Mouse (Mus musculus): Measurements from ENCODE around the gene Sec24c. TPM values are rescaled to one million over a fixed set of nuclear protein-coding genes. Genes with fewer than 3 reads are reported as not detected.
"Not testable (repeated sequence)": the region's sequence is repeated elsewhere in the genome, so short reads cannot be mapped to it uniquely, and the experiment has no call there.

Sec24c gene
- 34.2 and 48.4 TPM in 2 replicates for total RNA-seq (2015)
- 69.7 and 90.0 TPM in 2 replicates for total RNA-seq (2017)

DNA sequence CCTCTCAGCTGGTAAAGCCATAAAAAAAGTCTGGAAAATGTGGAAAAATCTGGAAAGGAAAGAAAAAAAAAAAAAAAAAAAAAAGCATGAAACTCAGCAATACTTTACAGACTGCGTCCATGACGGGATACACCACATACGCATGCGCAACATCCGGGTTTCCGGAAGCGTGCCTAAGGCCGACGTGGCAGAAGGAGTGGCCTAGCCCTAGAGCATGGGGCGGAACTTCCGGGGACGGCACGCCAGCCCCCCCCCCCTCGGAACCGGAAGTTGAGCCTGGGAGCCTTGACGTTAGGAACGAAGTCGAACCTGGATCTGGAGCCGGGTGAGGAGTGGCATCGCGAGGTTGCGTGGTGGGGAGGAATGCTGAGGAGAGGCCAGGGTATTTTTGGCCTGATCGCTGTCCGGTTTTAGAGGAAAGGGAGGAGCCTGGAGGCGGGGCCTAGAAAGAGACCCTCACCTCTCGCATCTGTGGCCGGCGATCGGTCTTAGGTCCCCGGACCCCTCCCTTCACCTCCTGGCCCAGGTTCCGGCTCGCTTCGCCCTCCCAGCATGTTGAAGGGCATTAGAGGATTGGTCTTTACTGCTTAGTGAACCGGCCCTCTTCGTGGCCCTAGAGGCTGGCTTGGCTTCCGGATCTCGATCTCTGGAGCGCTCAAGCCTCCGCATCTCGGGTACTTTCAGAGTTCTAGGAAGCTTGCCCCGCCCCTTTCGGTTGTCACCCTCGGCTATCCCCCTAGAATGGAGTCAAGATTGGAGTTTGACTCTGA is at the start of gene Sec24c:
Gene Sec24c, plus strand, starts transcription at position 245 of the 770 bp plus-strand sequence.
- ATAC-seq (ENCODE audit: poor library complexity, severe bottlenecking) = peak; percentile 97

DNA sequence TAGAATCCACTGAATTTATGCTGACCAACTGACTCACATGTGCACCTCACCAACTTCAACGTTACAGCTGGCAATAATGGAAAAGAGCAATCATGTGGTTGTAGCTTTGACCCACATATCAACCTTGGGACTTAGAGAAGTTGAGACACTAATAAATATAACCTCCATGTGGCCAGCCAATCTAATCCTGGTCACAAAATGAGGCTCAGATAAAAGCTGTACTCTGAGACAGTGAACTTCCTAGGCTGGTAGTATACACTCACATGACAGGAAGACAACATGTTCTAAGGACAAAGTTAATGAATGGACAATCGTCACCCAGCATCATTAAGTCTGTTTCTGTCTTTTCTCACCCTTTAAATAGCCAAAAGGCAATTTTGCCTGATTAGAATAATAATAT is 47.7 kb upstream of the Sec24c start:
- no peak for ATAC-seq (ENCODE audit: poor library complexity, severe bottlenecking)

DNA sequence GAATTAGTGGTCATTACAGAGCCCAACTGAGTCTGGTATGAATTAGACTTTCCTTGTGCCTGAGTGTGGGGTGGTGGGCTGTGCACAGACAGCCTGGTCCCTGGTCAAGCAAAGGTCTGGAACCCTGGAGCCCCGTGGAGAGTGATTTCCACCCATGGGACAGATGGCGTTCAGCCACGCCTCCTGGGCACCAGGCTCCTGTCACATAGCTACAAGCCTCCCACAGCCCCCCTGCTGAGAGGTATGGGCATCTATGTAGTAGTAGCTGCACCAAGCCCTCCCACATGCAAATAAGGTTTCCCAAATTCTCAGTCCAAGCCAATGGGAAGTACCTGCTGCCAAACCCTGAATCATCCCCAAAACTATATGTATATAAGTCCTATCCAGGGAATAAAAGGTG is 47.1 kb upstream of the Sec24c start:
- no peak for ATAC-seq (ENCODE audit: poor library complexity, severe bottlenecking)

DNA sequence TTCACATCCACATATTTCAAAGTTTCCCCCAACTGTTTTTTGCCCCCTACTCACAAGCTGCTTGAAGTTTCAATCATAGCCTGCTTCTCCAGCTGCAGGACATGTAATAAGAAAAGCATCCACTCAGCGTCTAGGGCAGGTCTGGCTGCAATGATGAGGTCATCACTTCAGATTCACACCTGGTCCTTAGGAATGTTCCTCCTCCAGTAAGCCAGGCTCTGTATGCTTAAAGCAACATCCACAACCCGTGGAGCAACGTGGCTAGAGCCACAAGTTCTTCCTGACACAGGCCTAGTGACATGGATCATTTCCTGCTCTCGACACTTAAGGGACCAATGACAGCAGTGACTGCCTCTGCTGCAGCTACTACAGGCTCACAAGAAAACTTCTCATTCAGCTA is 42.9 kb upstream of the Sec24c start:
- no peak for ATAC-seq (ENCODE audit: poor library complexity, severe bottlenecking)

DNA sequence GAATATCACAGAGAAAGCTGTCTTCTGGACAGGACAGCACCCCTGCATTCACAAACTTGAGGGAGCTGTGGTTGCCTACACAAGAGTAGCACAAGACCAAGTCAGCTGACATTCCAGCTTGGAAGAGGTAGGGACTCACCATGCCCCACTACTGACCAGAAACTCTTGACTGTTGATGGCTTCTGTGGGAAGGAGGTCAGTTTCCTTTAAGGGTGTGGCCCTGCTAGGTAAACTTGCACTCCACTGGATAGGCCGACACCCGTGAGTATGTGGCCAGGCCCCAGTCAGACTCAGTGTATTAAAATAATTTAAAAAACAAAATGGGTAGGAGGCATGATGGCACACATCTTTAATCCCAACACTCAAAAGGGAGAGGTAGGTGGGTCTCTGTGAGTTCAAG is 38.6 kb upstream of the Sec24c start:
- no peak for ATAC-seq (ENCODE audit: poor library complexity, severe bottlenecking)

DNA sequence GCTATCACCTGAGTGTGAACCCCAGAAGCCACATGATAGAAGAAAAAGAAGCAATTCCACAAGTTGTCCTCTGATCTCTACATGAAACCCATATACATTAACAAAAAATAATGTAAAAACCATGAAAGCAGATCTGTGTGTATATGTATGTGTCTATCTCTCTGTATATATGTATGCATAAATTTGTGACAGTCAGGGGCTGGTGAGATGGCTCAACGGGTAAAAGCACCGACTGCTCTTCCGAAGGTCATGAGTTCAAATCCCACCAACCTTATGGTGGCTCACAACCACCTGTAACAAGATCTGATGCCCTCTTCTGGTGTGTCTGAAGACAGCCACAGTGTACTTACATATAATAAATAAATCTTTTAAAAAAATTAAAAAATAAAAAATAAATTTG is 37.1 kb upstream of the Sec24c start:
- ATAC-seq (ENCODE audit: poor library complexity, severe bottlenecking) = not testable (repeated sequence)

DNA sequence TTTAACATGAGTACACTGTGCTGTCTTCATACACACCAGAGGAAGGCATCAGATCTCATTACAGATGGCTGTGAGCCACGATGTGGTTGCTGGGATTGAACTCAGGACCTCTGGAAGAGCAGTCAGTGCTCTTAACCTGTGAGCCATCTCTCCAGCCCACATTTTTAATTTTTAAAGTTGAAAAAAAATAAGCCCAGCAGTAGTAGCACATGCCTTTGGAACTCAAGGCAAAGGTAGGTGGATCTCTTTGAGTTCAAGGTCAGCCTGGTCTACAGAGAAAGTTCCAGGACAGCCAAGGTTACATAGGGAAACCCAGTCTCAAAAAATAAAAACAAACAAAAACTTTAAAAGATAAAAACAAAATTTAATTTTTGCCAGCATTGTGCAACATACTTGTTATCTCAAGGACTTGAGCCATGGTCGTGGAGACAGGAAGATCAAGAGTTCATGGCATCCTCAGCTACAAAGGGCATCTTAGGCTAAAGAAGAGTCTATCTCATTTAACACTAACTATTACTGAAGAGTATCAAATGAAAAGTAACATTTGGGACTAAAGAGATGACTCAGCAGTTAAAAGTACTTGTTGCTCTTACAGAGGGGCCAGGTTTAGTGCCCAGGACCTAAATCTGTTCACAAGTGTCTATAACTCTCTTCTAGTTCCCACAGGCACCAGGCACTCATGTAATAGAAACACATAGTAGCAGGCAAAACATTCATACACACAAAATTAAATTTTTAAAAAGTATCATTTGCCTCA is 36.1 kb upstream of the Sec24c start:
- ATAC-seq (ENCODE audit: poor library complexity, severe bottlenecking) = no peak

DNA sequence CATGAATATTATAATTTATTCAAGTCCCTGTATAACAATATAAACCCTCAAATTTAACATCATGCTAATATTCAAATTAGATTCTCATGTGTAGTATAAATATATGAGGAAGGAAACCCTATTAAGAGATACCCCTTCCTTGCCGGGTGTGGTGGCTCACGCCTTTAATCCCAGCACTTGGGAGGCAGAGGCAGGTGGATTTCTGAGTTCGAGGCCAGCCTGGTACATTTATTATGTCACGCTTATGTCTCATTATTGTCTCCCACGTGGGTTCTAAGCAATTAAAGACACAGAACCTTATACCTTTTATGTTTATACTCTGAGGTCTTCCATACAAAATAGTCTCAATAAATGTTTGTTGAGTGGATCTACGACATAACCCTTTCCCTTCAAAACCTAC is 35.4 kb upstream of the Sec24c start:
- no peak for ATAC-seq (ENCODE audit: poor library complexity, severe bottlenecking)

DNA sequence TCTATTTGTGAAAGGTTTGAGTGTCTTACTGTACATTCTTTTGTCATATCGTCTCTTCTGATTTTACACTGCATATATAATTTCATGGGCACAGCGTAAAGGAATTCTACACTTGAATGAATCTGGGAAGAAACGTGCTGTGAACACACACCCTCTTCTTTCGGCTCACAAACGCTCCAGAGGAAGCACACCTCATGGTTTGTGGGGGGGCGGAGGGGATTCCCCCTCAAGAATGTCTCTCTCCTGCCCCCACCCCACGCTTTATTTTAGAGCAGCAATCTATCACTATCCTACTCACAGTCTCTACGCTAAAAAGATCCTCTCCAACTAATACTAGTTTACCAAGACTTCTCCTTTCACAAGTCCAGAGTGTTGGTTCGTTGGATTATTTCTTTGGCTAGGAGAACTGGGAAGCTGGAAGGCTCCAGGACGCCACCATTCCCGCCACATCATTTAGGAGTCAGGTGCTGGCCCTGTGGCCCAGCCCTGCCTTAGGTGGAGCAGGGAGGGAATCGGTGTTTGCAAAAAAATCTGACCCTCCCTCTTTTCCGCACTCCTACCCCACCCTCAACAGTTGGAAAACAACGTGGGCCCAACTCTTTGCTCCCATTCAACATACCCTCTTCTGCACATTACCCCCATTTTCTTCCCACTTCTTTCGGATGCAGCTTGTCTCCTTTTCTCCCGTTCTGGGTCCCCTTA is 34.0 kb upstream of the Sec24c start:
- no peak for ATAC-seq (ENCODE audit: poor library complexity, severe bottlenecking)

DNA sequence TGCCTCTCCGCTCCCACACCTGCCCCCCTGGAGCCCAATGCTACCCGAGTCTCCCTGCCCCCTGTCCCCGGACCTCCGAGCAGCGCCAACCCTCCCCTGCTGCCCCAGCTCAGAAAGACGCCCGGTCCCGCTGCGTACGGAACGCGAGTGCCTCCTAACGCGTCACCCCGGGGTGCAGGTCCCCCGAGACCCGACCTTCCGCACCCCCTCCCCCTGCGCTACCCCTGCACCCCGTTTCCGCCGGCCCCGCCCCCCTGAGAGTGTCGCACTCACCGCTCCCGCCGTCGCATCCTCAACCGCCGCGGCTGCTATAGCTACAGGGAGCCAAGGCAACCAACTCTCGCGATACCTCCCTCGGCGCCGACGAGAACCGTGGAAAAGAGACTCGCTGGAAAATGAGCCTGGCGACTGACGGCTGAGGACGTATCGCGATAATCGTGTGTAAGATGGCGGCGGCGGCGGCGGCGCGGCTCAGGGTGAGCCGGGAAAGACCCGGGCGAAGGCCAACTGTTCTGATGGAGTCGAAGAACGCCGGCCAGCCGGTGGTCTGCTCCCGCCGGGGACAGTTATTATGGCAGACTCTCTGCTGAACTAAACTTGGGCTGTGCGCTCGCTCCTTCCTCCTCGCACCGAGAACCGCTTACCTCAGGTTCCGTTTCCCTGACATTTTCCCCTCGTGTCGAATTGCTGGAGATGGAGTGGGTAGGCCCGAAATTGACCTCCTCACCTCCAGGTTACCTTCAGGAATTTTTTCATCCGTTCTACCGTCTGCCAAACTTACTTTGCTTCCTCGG is 33.3 kb upstream of the Sec24c start, which contains the start of gene Usp54:
Gene Usp54, minus strand, starts transcription at position 420 of the 794 bp plus-strand sequence.
- ATAC-seq (ENCODE audit: poor library complexity, severe bottlenecking) = peak; percentile 98

DNA sequence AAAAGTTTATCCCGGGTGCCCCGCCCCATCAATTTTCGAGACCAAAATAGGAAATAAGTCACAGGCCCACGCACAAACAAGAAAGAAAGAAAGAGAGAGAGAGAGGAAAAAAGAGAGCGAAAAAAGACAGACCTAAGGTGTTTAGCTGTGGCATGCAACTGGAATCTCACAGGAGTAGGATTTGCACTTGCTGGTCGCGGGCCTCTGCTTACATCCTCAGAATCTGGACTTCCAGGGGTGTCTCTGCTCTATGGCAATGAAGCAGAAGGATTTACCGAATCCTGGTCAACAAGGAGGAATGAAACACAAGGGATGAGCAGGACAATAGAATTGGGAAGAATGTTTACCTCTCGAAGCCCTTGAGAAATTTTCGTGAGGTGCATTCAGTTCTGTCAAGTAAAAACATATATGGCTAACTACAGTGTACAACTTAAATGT is 32.7 kb upstream of the Sec24c start:
- ATAC-seq (ENCODE audit: poor library complexity, severe bottlenecking) = 0 out of 2 replicates have a peak, but pooled peaks have one; percentile 2

DNA sequence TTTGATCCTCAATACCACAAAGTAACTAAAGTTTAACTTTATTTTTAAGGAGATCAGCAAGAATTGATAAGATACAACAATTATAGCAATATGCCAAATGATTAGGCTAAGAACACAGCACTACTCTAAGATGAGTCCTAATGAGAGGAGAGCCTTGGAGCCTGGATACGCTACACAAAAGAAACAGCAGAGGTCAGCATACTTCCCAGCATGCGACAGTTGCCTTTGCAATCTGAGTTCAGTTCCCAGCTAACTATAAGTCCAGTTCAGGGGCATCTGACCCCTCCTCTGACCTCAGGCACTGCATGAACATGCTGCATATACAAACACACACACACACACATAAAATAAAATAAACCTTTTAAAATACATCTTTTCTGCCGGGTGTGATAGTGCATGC is 28.6 kb upstream of the Sec24c start:
- ATAC-seq (ENCODE audit: poor library complexity, severe bottlenecking) = no peak

DNA sequence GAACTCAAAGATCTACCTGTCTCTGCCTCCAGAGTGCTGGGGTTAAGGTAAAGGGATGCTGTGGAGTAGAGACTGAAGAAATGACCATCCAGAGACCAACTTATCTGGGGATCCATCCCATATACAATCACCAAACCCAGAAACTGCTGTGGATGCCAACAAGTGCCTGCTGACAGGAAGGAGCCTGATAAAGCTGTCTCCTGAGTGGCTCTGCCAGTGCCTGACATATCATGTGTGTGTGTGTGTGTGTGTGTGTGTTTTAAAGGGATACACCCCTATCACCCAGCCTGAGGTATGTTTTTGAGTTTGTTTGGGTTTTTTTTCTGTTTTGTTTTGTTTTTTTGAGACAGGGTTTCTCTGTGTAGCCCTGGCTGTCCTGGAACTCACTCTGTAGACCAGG is 27.7 kb upstream of the Sec24c start:
- no peak for ATAC-seq (ENCODE audit: poor library complexity, severe bottlenecking)

DNA sequence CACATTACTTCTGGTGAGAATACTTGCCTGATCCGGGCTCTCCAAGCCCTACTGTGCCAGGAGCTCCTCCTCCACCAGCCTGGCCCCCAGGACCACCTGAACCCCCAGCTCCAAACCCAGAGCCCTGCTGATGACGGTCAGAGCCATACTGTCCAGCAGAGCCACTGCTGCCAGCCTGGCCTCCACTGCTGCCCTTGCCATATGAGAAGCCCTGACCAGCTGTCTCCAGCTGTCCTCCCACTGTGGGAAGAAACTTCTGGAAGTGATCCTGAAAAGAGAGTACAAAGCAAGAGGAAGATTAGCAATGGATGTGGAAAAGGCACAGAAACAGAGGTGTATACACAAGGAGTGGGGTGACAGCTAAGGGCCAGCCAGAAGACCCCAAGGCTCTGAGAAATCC is 23.1 kb upstream of the Sec24c start:
- no peak for ATAC-seq (ENCODE audit: poor library complexity, severe bottlenecking)

DNA sequence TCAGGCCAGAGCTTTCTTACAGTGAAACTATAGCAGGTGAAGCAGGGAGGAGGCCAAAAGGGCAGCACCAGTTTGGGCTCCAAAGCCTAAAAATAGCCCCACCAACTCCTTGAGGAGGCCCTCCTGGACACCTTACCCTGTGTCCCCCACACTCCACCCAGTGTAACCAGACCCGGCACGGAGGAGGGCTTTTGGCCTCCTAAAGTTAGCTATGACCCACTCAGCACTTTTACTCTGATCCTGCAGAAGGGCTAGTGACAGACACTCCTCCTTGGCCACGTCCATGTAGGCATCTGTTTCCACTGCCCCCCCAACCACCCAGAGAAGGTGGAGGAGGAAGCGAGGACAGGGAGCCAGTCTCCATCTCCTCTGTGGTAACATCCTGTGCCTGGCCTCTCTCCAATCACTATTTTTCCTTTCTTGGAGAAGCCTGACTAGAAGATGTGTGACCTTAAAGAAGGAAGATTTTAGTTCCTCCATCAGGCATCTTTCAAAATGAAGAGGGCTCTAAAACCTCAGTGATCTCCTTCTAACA is 22.3 kb upstream of the Sec24c start:
- ATAC-seq (ENCODE audit: poor library complexity, severe bottlenecking) = no peak

DNA sequence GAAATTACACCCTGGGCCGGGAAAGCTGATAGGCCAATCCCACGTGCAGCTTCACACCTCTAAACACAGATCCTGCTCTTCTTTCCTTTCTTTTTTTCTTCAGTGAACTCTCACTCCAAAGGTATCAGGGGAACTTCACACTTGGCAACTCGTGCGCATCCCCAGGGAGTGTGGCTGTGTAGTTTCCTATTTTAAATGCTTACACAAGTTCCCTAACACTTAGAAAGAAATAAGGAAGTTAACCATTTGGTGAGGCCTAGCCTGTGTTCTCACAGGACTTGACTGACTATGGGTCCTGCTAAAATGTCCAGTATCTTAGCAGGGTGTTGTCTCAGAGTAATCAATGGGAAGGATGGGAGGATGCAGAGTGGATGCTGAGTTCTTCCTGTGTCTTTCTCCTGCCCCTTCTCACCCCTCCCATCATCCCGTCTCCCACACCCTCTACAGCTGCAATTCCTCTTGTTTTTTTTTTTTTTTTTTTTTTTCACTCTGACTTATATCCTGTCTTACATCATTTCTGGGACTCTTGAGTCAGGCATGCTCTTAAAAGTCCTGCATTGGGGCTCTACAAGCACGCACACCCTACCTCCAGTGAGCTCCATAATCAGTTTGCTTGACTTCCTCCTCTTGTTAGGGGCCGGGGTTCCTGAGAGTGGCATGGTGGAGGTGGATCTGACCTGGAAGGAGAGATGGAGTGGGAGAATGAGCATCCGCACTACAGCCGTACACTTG is 19.3 kb upstream of the Sec24c start:
- peak; percentile 90 for ATAC-seq (ENCODE audit: poor library complexity, severe bottlenecking)

DNA sequence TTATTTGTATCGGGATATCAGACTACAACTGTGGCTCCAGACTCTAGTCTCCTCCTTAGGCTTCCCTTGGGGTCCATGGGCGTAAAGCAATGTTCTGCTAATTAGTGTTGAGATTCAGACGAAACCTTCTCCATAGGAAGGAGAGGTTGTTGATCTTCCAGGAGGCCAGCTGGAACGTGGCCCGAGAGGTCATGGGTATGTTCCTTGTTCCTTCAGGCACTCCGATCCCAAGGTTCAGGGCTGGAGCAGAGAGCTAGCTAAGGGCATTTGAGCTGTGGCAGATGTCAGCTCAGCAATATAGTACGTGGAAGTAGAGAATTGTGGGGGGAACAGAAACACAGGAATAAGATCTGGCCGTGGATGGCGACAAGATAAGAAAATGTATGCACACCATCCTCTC is 18.4 kb upstream of the Sec24c start:
- ATAC-seq (ENCODE audit: poor library complexity, severe bottlenecking) = no peak

DNA sequence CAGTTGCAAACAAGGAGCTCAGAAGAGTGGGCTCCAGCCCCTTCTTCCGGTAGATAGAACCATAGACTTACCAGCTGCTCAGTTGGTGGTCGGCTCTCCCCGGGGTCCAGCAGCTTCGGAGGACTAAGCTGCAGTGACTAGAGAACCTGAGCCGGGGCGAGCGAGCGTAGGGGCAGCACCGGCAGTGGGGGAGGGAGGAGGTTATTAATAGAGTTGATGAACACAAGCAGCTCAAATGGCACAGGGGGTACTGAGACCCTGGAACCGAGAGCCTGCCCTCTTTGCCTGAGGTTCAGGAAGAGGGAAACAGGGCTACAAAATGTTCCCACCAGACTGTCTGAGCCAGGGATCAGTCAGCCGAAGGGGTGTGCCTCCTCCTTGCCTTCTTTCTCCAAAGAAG is 17.7 kb upstream of the Sec24c start, which contains the start of gene Myoz1:
Gene Myoz1, minus strand, starts transcription at position 180 of the 400 bp plus-strand sequence.
- no peak for ATAC-seq (ENCODE audit: poor library complexity, severe bottlenecking)

DNA sequence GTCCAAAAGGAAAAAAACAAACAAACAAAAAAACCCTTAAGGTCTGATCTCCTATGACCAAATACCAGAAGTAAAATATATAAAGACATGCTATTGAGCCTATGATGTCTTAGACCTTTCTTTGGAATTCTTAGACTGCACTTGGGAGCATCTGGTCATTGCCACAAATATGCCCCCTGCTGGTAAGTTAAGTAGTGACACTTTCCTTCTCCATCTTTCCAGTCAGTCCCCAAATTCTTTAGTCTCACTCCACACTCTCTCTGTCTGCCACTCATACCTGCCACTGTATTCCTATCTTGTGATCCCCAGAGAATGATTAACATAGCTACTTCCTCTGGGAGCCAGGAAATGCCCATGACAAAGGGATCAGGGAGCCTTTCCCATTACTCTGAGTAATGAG is 15.8 kb upstream of the Sec24c start:
- ATAC-seq (ENCODE audit: poor library complexity, severe bottlenecking) = no peak

DNA sequence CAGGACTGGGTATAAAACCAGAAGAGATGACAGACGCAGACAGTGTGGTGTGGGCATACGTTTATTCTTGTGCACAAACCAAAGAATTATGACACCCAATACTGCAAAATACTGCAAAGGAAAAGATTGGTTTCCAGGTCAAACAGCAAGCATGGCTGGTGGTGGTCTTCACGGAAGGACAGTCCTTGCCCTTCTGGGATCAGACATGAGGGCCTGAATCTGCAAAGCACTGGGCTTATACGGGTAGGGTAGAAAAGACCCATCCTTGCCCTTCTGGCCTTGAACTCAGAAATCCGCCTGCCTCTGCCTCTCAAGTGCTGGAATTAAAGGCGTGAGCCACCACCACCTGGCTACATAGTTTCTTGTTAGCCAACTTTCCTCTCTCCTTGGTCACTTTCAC is 15.2 kb upstream of the Sec24c start:
- ATAC-seq (ENCODE audit: poor library complexity, severe bottlenecking) = no peak
